Mouse (Mus musculus) kidney, adult 2 months (tissue): ENCODE measurements at regions not wholly inside any gene's neighbourhood (a gene's known extent, or its start where the extent isn't known, plus 50 kb on each side); places are given as distances from the start of the nearest gene placed in this dataset.

Experiments used
- CTCF ChIP-seq: fragments of 200-500 bp; conservative IDR thresholded peaks from 2 replicates; pipeline ENCODE4 v1.5.1; 2011; ENCODE audit warnings: low read depth, mild to moderate bottlenecking, control low read depth, low read length, moderate library complexity, mixed read lengths; ENCODE audit not compliant: insufficient read depth, insufficient read length
- POLR2A ChIP-seq: fragments of 200-500 bp; IDR thresholded peaks from one replicate; pipeline ENCODE4 v1.6.1; 2011; ENCODE audit warnings: low read depth, low read length, control low read depth

- no peak for TF ChIP-seq CTCF
- no peak for TF ChIP-seq POLR2A
These were observed 106.6 kb downstream of the 9530068E07Rik start for GRCm38 (mm10) chr11:52502759-52503365.
